Mouse (Mus musculus) erythroblast, embryonic 14.5 days (primary cell): Measurements from ENCODE around the gene Ccnj.

ENCODE experiments used
- GATA1 ChIP-seq: IDR thresholded peaks from 2 replicates; pipeline ENCODE4 v1.6.1; 2012; ENCODE audit warnings: low read length, inconsistent platforms, mixed read lengths
- TAL1 ChIP-seq: IDR thresholded peaks from 3 replicates; pipeline ENCODE4 v1.6.1; 2012; ENCODE audit warnings: low read length, inconsistent platforms, mixed read lengths

- TF ChIP-seq TAL1 (no peak), GATA1 (no peak)
Measured at GRCm38 (mm10) chr19:40830198-40830597, 881 bp upstream of the Ccnj start.
